Mouse (Mus musculus) cortical plate, adult 2 months (tissue): ENCODE results near the gene Lkaaear1.

Experiments
- CTCF ChIP-seq: fragments of 200-500 bp; IDR thresholded peaks from 2 replicates; pipeline ENCODE4 v1.5.1; 2011; ENCODE audit warnings: mild to moderate bottlenecking, control low read depth, low read length; ENCODE audit not compliant: insufficient read depth; ENCODE audit errors: extremely low read depth
- POLR2A ChIP-seq: fragments of 200-500 bp; IDR thresholded peaks from 2 replicates; pipeline ENCODE4 v1.6.1; 2011; ENCODE audit warnings: mild to moderate bottlenecking, low read length, control low read depth; ENCODE audit not compliant: insufficient read depth; ENCODE audit errors: extremely low read depth

GRCm38 (mm10) chr2:181670913-181671311, 27.3 kb downstream of the Lkaaear1 start:
- TF ChIP-seq POLR2A (no peak), CTCF (no peak)
